Mouse (Mus musculus) brain, embryonic 14.5 days (tissue): ENCODE measurements around the gene Omp.

Source experiments
- CTCF ChIP-seq: fragments of 200-500 bp; IDR thresholded peaks from 2 replicates; pipeline ENCODE4 v1.5.1; 2012; ENCODE audit warnings: inconsistent platforms, mild to moderate bottlenecking, moderate library complexity, borderline replicate concordance; ENCODE audit not compliant: insufficient read depth, insufficient read length; ENCODE audit errors: extremely low read depth
- POLR2A ChIP-seq: fragments of 200-500 bp; IDR thresholded peaks from 2 replicates; pipeline ENCODE4 v1.6.1; 2012; ENCODE audit warnings: mild to moderate bottlenecking, inconsistent platforms, borderline replicate concordance; ENCODE audit not compliant: poor library complexity, insufficient read depth, insufficient read length, severe bottlenecking; ENCODE audit errors: extremely low read depth

GRCm38 (mm10) chr7:98177071-98177485 lies 31.8 kb upstream of the Omp start:
- TF ChIP-seq POLR2A (no peak), CTCF (no peak)
